Mouse (Mus musculus) c-Kit-positive CD71-positive TER-119-negative erythroid progenitor cells, embryonic 14.5 days (primary cell): ENCODE results near the gene Vmn2r70.

Experiments
- DNase-seq: peaks from one replicate; pipeline ENCODE4 v3.0.0-alpha.2; 2013; ENCODE audit warnings: low read depth

Vmn2r70 gene

DNA sequence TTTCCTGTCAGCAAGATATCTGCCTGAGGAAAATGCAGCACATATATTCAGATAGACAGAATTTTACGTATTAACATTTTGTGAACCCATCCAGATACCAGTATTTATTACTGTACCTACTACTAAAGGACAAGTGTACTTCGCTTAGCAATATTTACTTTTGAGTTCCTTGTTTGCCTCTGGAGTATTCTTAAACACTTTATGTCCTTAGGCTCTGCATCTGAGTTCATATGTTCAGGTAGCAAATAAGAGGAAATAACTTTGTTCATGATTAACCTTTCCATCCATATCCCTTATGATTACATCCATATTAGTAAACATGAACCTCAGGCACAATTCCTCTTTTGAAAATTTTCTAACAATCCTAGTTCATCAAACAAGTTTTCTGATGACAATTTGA, at the start of gene Vmn2r70:
Vmn2r70 (minus strand) TSS at position 101 of the 400 bp plus-strand sequence.
- no peak for DNase-seq

DNA sequence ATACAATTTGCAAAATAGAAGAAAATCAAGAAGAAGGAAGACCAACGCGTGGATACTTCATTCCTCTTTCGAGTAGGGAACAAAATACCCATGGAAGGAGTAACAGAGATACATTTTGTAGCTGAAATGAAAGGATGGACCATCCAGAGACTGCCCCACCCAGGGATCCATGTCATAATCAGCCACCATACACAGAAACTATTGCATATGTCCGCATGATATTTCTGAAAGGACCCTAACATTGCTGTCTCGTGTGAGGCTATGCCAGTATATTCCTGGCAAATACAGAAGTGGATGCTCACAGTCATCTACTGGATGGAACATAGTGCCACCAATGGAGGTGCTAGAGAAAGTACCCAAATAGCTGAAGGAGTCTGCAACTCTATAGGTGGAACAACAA, 6.2 kb downstream of the Vmn2r70 start, which contains the start of gene Vmn2r71:
Vmn2r71 (plus strand) TSS at position 301 of the 400 bp plus-strand sequence.
- DNase-seq, result no peak

GRCm38 (mm10) chr7:85543118-85543517, 25.9 kb downstream of the Vmn2r70 start:
- no peak for DNase-seq

DNA sequence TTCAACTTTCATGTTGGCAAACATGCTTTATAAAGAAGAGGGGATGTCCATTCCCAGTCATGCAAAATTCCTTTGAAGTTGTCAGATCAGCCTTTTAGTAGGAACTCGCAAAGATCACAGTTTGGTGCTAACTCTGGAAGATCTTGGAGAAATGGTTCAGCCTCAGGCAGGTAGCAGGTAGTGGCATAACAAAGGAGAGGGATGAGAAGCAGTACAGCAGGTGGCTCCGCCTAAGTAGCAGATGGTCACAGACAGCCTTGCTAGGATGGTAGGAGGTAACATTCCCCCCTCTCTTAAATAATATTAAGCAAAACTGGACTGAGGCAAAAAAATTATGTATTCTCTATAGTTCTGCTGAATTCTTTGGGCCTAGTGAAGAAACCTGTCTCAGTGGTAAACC, 26.9 kb downstream of the Vmn2r70 start:
- no peak for DNase-seq
